22 mouse cellular contexts compared by ENCODE assay signal in genomic region chr1:165121096-165121495, GRCm38 (mm10). TPM values are rescaled to one million over a fixed set of nuclear protein-coding genes. Genes with fewer than 3 reads are reported as not detected.
DNase-seq lines count a peak whose midpoint lies in the region; ATAC-seq and TF ChIP-seq lines count a peak whose summit lies in the region.
"Had no signal": no experiment of that assay in that cellular context is flagged by ENCODE, and none has a peak within 500 bp of the region (broad histone marks: within the 10 kb centered on the region; RNA-seq: fewer than 3 reads in every experiment).

No protein-coding gene starts in this region.

- no peak for TF ChIP-seq CTCF in kidney, adult 2 months (conservative IDR thresholded peaks at IDR 0.05; ENCODE audit: insufficient read depth, insufficient read length, low read depth, low read length)
- no peak for TF ChIP-seq CTCF in Patski (IDR thresholded peaks at IDR 0.05)

- H3K9me3 ChIP-seq in forebrain, embryonic 15.5 days = no peaks in the 10 kb centered on the region
- no peaks in the 10 kb centered on the region for H3K9me3 ChIP-seq in forebrain, embryonic 14.5 days (replicated peaks; ENCODE audit: control insufficient read depth, low read length)
- no peaks in the 10 kb centered on the region for H3K9me3 ChIP-seq in kidney, embryonic 16.5 days (ENCODE audit: low read length)
- H3K9me3 ChIP-seq: embryonic facial prominence, embryonic 10.5 days; embryonic facial prominence, embryonic 13.5 days; forebrain, embryonic 12.5 days; hindbrain, embryonic 10.5 days; hindbrain, embryonic 13.5 days had no signal

- DNase-seq in forebrain, embryonic 14.5 days (ENCODE audit: low spot score) = no peak
- peak; percentile 82 for DNase-seq in kidney, adult 2 months
- no peak for DNase-seq in kidney, postnatal 25 days
- DNase-seq in Patski (ENCODE audit: low read depth, low spot score) = no peak
- DNase-seq in cerebellum, adult 18-20 months = no peak

- H3K4me3 ChIP-seq in forebrain, embryonic 15.5 days = no peak overlapping the region
- no peak overlapping the region for H3K4me3 ChIP-seq in forebrain, embryonic 14.5 days (ENCODE audit: low read depth, low read length)
- H3K4me3 ChIP-seq in kidney, adult 2 months (ENCODE audit: insufficient read depth, low read depth, low read length) = peak overlapping the region; percentile 12; the same call in 1 of the 2 replicates
- H3K4me3 ChIP-seq in kidney, embryonic 16.5 days (ENCODE audit: low read length) = no peak overlapping the region
- H3K4me3 ChIP-seq: embryonic facial prominence, embryonic 10.5 days; embryonic facial prominence, embryonic 13.5 days; erythroblast, embryonic 14.5 days; forebrain, embryonic 12.5 days; gastrocnemius, adult 2 months; hindbrain, embryonic 10.5 days; hindbrain, embryonic 13.5 days had no signal

- peaks cover 9% of the 10 kb centered on the region for H3K4me1 ChIP-seq in forebrain, embryonic 15.5 days
- peaks cover 4% of the 10 kb centered on the region; the same call in 1 of the 2 replicates for H3K4me1 ChIP-seq in forebrain, embryonic 14.5 days (ENCODE audit: control insufficient read depth, insufficient read depth, low read length)
- H3K4me1 ChIP-seq in kidney, adult 2 months (ENCODE audit: control insufficient read depth, insufficient read depth, low read length) = peaks cover 5% of the 10 kb centered on the region; the same call in 1 of the 2 replicates
- H3K4me1 ChIP-seq in kidney, embryonic 16.5 days (ENCODE audit: insufficient read depth, low read length) = peaks cover 9% of the 10 kb centered on the region; the same call in 1 of the 2 replicates

- no peak overlapping the region for H3K4me2 ChIP-seq in forebrain, embryonic 15.5 days (replicated peaks)
- no peak overlapping the region for H3K4me2 ChIP-seq in forebrain, embryonic 14.5 days (ENCODE audit: low read length)
- H3K4me2 ChIP-seq in kidney, embryonic 16.5 days (replicated peaks; ENCODE audit: low read depth, low read length) = 0 out of 2 replicates have a peak overlapping the region, but pooled peaks have one; percentile 1
- H3K4me2 ChIP-seq: forebrain, embryonic 12.5 days; heart, embryonic 11.5 days had no signal

- POLR2A ChIA-PET in Patski (lab: Charles Lee) = interaction anchor here (1.0 kb wide), 1 partner anchor 11 kb away, joined by 3 read pairs; no protein-coding TSS in a partner anchor

- WGBS in forebrain, embryonic 15.5 days = 90% methylated on average over 7 of the region's 7 CpGs
- 85% methylated on average over 7 of the region's 7 CpGs for WGBS in forebrain, embryonic 14.5 days
- 29% methylated on average over 7 of the region's 7 CpGs for WGBS in kidney, adult 2 months
- WGBS in kidney, embryonic 16.5 days = 67% methylated on average over 7 of the region's 7 CpGs

- TF ChIP-seq POLR2A in kidney, adult 2 months (IDR thresholded peaks at IDR 0.05; ENCODE audit: low read depth, low read length) = no peak

- in situ Hi-C loops in Patski (cut with MboI; ENCODE audit: low pct_unique_long_range_greater_than_20kb) = loop anchor here (5.0 kb wide), 3 partner anchors 224 to 804 kb away; no protein-coding TSS in a partner anchor

- no peak overlapping the region for H3K27ac ChIP-seq in forebrain, embryonic 15.5 days (replicated peaks)
- H3K27ac ChIP-seq in forebrain, embryonic 14.5 days (ENCODE audit: low read depth, low read length) = no peak overlapping the region
- H3K27ac ChIP-seq in kidney, adult 2 months (ENCODE audit: insufficient read depth, low read depth, low read length) = peak overlapping the region; percentile 9; the same call in 1 of the 2 replicates
- no peak overlapping the region for H3K27ac ChIP-seq in kidney, embryonic 16.5 days (ENCODE audit: low read length)
- H3K27ac ChIP-seq: embryonic facial prominence, embryonic 10.5 days; embryonic facial prominence, embryonic 13.5 days; forebrain, embryonic 12.5 days; gastrocnemius, adult 2 months; hindbrain, embryonic 10.5 days; hindbrain, embryonic 13.5 days; hindbrain, postnatal 0 days had no signal

- no peaks in the 10 kb centered on the region for H3K36me3 ChIP-seq in forebrain, embryonic 15.5 days
- H3K36me3 ChIP-seq in forebrain, embryonic 14.5 days (ENCODE audit: control insufficient read depth, insufficient read depth, low read length) = no peaks in the 10 kb centered on the region
- no peaks in the 10 kb centered on the region for H3K36me3 ChIP-seq in kidney, adult 2 months (ENCODE audit: control insufficient read depth, insufficient read depth, low read length)
- H3K36me3 ChIP-seq in kidney, embryonic 16.5 days (ENCODE audit: insufficient read depth, low read length) = no peaks in the 10 kb centered on the region
- H3K36me3 ChIP-seq: embryonic facial prominence, embryonic 10.5 days; embryonic facial prominence, embryonic 13.5 days; forebrain, embryonic 12.5 days; hindbrain, embryonic 10.5 days; hindbrain, embryonic 13.5 days had no signal

- CTCF ChIA-PET in Patski (lab: Charles Lee) = interaction anchor here (0.8 to 1.9 kb wide), 11 partner anchors 10 to 826 kb away, joined by 3 to 18 read pairs (median 4); no protein-coding TSS in a partner anchor

- H3K27me3 ChIP-seq in forebrain, embryonic 15.5 days = no peaks in the 10 kb centered on the region
- H3K27me3 ChIP-seq in forebrain, embryonic 14.5 days (replicated peaks; ENCODE audit: control insufficient read depth, insufficient read depth, low read length) = no peaks in the 10 kb centered on the region
- H3K27me3 ChIP-seq in kidney, adult 2 months (replicated peaks; ENCODE audit: control insufficient read depth, insufficient read depth, low read length) = no peaks in the 10 kb centered on the region
- H3K27me3 ChIP-seq in Patski = no peaks in the 10 kb centered on the region
- H3K27me3 ChIP-seq in kidney, embryonic 16.5 days (ENCODE audit: insufficient read depth, low read length) = no peaks in the 10 kb centered on the region

- peak; percentile 10; the same call in 1 of the 2 replicates for ATAC-seq in forebrain, embryonic 15.5 days (replicated peaks)
- ATAC-seq in forebrain, embryonic 14.5 days = no peak
- ATAC-seq in Patski = peak; percentile 51
- peak; percentile 44; the same call in 1 of the 2 replicates for ATAC-seq in kidney, embryonic 16.5 days (ENCODE audit: low FRiP score, low TSS enrichment)
- ATAC-seq in activated CD4-positive, CD25-positive, alpha-beta regulatory T cell, adult 4 months = no peak

- H3K9ac ChIP-seq in forebrain, embryonic 15.5 days (replicated peaks) = no peak overlapping the region
- no peak overlapping the region for H3K9ac ChIP-seq in forebrain, embryonic 14.5 days (ENCODE audit: low read length)
- no peak overlapping the region for H3K9ac ChIP-seq in kidney, embryonic 16.5 days (replicated peaks; ENCODE audit: low read length)
- H3K9ac ChIP-seq: forebrain, embryonic 12.5 days; forebrain, postnatal 0 days; hindbrain, embryonic 13.5 days had no signal

RNA-seq across cellular contexts. Expression of gene Tbx19, which starts 39.5 kb away (rescaled TPM):
- polyA plus RNA-seq in forebrain, embryonic 15.5 days (2015; fragmentation: Nextera tagmentation; extraction: Ambion mirVana) = 0.10 TPM in 1 of 2 replicates, not detected in the other
- 0.07 and 0.13 TPM in 2 replicates for polyA plus RNA-seq in forebrain, embryonic 14.5 days (2014; fragmentation: Nextera tagmentation; extraction: Ambion mirVana)
- polyA plus RNA-seq in kidney, adult 2 months (2012; rRNA removed) = not detected in 2 replicates
- polyA plus RNA-seq in Patski (2021) = not detected
- not detected in 2 replicates for polyA plus RNA-seq in kidney, embryonic 16.5 days (2015; fragmentation: Nextera tagmentation; extraction: Ambion mirVana)
- polyA plus RNA-seq in activated CD4-positive, CD25-positive, alpha-beta regulatory T cell, adult 4 months (2017; shearing (Covaris generic)) = not detected
- polyA plus RNA-seq: adrenal gland, adult 2 months; embryonic facial prominence, embryonic 10.5 days; embryonic facial prominence, embryonic 13.5 days; forebrain, embryonic 12.5 days; forebrain, postnatal 0 days; frontal cortex, adult 2 months; heart, embryonic 11.5 days; heart, embryonic 14.5 days; heart, postnatal 0 days; hindbrain, embryonic 10.5 days; hindbrain, embryonic 13.5 days; hindbrain, postnatal 0 days had no signal

Comparison
In these comparisons a context has a peak if more than half of its experiments do, and no peak if none do; other contexts are left out.
1. ATAC-seq: peak in forebrain, embryonic 15.5 days (single experiment), Patski (single experiment) and kidney, embryonic 16.5 days (single experiment); none in forebrain, embryonic 14.5 days (single experiment) and activated CD4-positive, CD25-positive, alpha-beta regulatory T cell, adult 4 months (single experiment).